8 mouse cellular contexts compared by ENCODE assay signal in the genomic region with DNA sequence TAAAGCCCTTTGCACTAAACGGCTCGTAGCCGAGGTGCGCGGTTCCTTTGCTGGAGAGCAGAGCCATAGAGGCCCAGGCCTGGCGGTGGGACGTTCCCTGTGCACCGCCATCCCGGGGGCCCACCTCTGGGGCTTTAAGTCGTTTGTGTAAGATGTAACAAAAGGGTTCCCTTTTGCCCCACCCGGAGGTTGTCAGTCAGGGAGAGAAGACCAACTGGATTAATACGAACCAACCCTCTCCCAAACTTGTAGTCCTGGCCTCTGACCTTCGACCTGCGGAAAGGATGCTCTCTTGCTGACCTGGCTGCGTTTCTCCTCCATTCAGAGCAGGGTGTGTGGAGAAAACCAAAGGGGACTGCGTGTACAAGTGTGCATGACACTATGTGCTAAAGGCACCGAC. TPM values are rescaled to one million over a fixed set of nuclear protein-coding genes. Genes with fewer than 3 reads are reported as not detected.
DNase-seq lines count a peak whose midpoint lies in the region; ATAC-seq and TF ChIP-seq lines count a peak whose summit lies in the region.

No protein-coding gene starts in this region.

- TF ChIP-seq CTCF in heart, adult 2 months (IDR thresholded peaks at IDR 0.05): no peak
- no peak for TF ChIP-seq CTCF in E14TG2a.4 (conservative IDR thresholded peaks at IDR 0.05; ENCODE audit: low read length)

- 0 out of 2 replicates have a peak, but pooled peaks cover 3% of the 10 kb centered on the region for H3K9me3 ChIP-seq in E14TG2a.4 (ENCODE audit: low read length)
- no peaks in the 10 kb centered on the region for H3K9me3 ChIP-seq in forebrain, embryonic 12.5 days
- no peaks in the 10 kb centered on the region for H3K9me3 ChIP-seq in liver, embryonic 13.5 days (replicated peaks)

- ATAC-seq in forebrain, embryonic 12.5 days (ENCODE audit: low FRiP score): no peak
- no peak for ATAC-seq in liver, embryonic 13.5 days (ENCODE audit: low read depth)

- DNase-seq in heart, adult 2 months: no peak
- DNase-seq in heart, postnatal 10 days: no peak
- no peak for DNase-seq in liver, embryonic 13.5 days
- no peak for DNase-seq in urinary bladder, postnatal 4 days (ENCODE audit: low spot score in 2 of 2)
- DNase-seq in gastrocnemius, postnatal 36 days: no peak
- no peak for DNase-seq in right cerebral cortex, adult 2 months (ENCODE audit: low spot score in 2 of 2)

- no peaks in the 10 kb centered on the region for H3K36me3 ChIP-seq in heart, adult 2 months (ENCODE audit: control insufficient read depth, insufficient read depth, low read length)
- H3K36me3 ChIP-seq in E14TG2a.4 (ENCODE audit: insufficient read depth, low read length): no peaks in the 10 kb centered on the region
- no peaks in the 10 kb centered on the region for H3K36me3 ChIP-seq in forebrain, embryonic 12.5 days (replicated peaks)
- no peaks in the 10 kb centered on the region for H3K36me3 ChIP-seq in liver, embryonic 13.5 days

- no peaks in the 10 kb centered on the region for H3K79me2 ChIP-seq in heart, adult 2 months (replicated peaks; ENCODE audit: control insufficient read depth, insufficient read depth, low read length)

- TF ChIP-seq EP300 in heart, adult 2 months (IDR thresholded peaks at IDR 0.05; ENCODE audit: insufficient read depth, low read depth, low read length): no peak

- peaks cover 12% of the 10 kb centered on the region for H3K4me1 ChIP-seq in heart, adult 2 months (ENCODE audit: control insufficient read depth, insufficient read depth, low read length)
- H3K4me1 ChIP-seq in E14TG2a.4 (replicated peaks; ENCODE audit: low read depth, low read length): peaks cover 72% of the 10 kb centered on the region
- H3K4me1 ChIP-seq in forebrain, embryonic 12.5 days: peaks cover 38% of the 10 kb centered on the region
- H3K4me1 ChIP-seq in liver, embryonic 13.5 days (replicated peaks): peaks cover 55% of the 10 kb centered on the region

- H3K27ac ChIP-seq in heart, adult 2 months: peak overlapping the region; percentile 69; the same call in 1 of the 2 replicates
- no peak overlapping the region for H3K27ac ChIP-seq in forebrain, embryonic 12.5 days
- no peak overlapping the region for H3K27ac ChIP-seq in liver, embryonic 13.5 days

- H3K9ac ChIP-seq in heart, adult 2 months (ENCODE audit: low read depth, low read length): peak overlapping the region; percentile 34
- 0 out of 2 replicates have a peak overlapping the region, but pooled peaks have one; percentile 3 for H3K9ac ChIP-seq in forebrain, embryonic 12.5 days
- H3K9ac ChIP-seq in liver, embryonic 13.5 days: no peak overlapping the region

- H3K4me2 ChIP-seq in forebrain, embryonic 12.5 days: peak overlapping the region; percentile 51
- peak overlapping the region; percentile 53 for H3K4me2 ChIP-seq in liver, embryonic 13.5 days

- TF ChIP-seq POLR2A in heart, adult 2 months (IDR thresholded peaks at IDR 0.05; ENCODE audit: insufficient read depth, low read depth, low read length): no peak

- intact Hi-C loops in heart, adult 2 months (cut with DNase I): no loop called here
- intact Hi-C loops in heart, postnatal 10 days (cut with DNase I): loop anchor here (2.0 kb wide), 1 partner anchor 24 kb away; no protein-coding TSS in a partner anchor
- intact Hi-C loops in gastrocnemius, postnatal 36 days (cut with DNase I): no loop called here

- peaks cover 3% of the 10 kb centered on the region; the same call in 1 of the 2 replicates for H3K27me3 ChIP-seq in heart, adult 2 months (ENCODE audit: control insufficient read depth, insufficient read depth, low read length)
- peaks cover 63% of the 10 kb centered on the region for H3K27me3 ChIP-seq in E14TG2a.4 (ENCODE audit: insufficient read depth, low read length)
- peaks cover 99% of the 10 kb centered on the region for H3K27me3 ChIP-seq in forebrain, embryonic 12.5 days
- H3K27me3 ChIP-seq in liver, embryonic 13.5 days: peaks cover 98% of the 10 kb centered on the region

- peak overlapping the region; percentile 38 for H3K4me3 ChIP-seq in heart, adult 2 months
- H3K4me3 ChIP-seq in E14TG2a.4 (replicated peaks; ENCODE audit: low read length): peak overlapping the region; percentile 69
- H3K4me3 ChIP-seq in forebrain, embryonic 12.5 days (replicated peaks): peak overlapping the region; percentile 31
- H3K4me3 ChIP-seq in liver, embryonic 13.5 days (replicated peaks): peak overlapping the region; percentile 35

- 9% methylated on average over 17 of the region's 17 CpGs for WGBS in heart, adult 2 months
- WGBS in forebrain, embryonic 12.5 days: under 1% methylated on average over 17 of the region's 17 CpGs
- 2% methylated on average over 17 of the region's 17 CpGs for WGBS in liver, embryonic 13.5 days (ENCODE audit: insufficient replicate concordance)

RNA-seq across cellular contexts. Expression of a gene that starts 5.7 kb away (rescaled TPM):
- 1 to 10 TPM; 3.6 to 3.9 TPM for total RNA-seq in heart, adult 2 months (2021)
- polyA plus RNA-seq in heart, adult 2 months (2012; rRNA removed): 4.2 and 4.6 TPM in 2 replicates
- 1 to 10 TPM; 7.4 to 9.1 TPM for total RNA-seq in heart, postnatal 10 days (2021)
- polyA plus RNA-seq in forebrain, embryonic 12.5 days (2016; fragmentation: Nextera tagmentation; extraction: Ambion mirVana): 0.86 and 0.95 TPM in 2 replicates
- polyA plus RNA-seq in liver, embryonic 13.5 days (2015; fragmentation: Nextera tagmentation; extraction: Ambion mirVana): 0.25 and 0.29 TPM in 2 replicates
- 1 to 10 TPM; 3.9 to 7.8 TPM for total RNA-seq in gastrocnemius, postnatal 36 days (2021)

RNA-seq across cellular contexts. Expression of a gene that starts 33.4 kb away (rescaled TPM):
- total RNA-seq in heart, adult 2 months (2021): 10 to 100 TPM; 10.0 to 11.1 TPM
- 15.5 and 18.7 TPM in 2 replicates for polyA plus RNA-seq in heart, adult 2 months (2012; rRNA removed)
- 10 to 100 TPM; 21.8 to 23.9 TPM for total RNA-seq in heart, postnatal 10 days (2021)
- 30.3 and 30.4 TPM in 2 replicates for polyA plus RNA-seq in forebrain, embryonic 12.5 days (2016; fragmentation: Nextera tagmentation; extraction: Ambion mirVana)
- 2.4 and 2.9 TPM in 2 replicates for polyA plus RNA-seq in liver, embryonic 13.5 days (2015; fragmentation: Nextera tagmentation; extraction: Ambion mirVana)
- total RNA-seq in gastrocnemius, postnatal 36 days (2021): 10 to 100 TPM; 17.8 to 19.8 TPM

RNA-seq across cellular contexts. Expression of a gene that starts 35.2 kb away (rescaled TPM):
- under 1 TPM in 1 of 2 experiments, not detected in 1; 0.08 TPM for total RNA-seq in heart, adult 2 months (2021)
- 0.38 and 0.43 TPM in 2 replicates for polyA plus RNA-seq in heart, adult 2 months (2012; rRNA removed)
- total RNA-seq in heart, postnatal 10 days (2021): under 1 TPM in 1 of 2 experiments, not detected in 1; 0.22 TPM
- 0.45 and 0.50 TPM in 2 replicates for polyA plus RNA-seq in forebrain, embryonic 12.5 days (2016; fragmentation: Nextera tagmentation; extraction: Ambion mirVana)
- polyA plus RNA-seq in liver, embryonic 13.5 days (2015; fragmentation: Nextera tagmentation; extraction: Ambion mirVana): not detected in 2 replicates
- 1 to 10 TPM; 5.1 to 5.7 TPM for total RNA-seq in gastrocnemius, postnatal 36 days (2021)

Comparison
In these comparisons a context has a peak if more than half of its experiments do, and no peak if none do; other contexts are left out.
1. RNA of a gene that starts 35.2 kb away (total RNA-seq): 5.1 to 5.7 TPM in gastrocnemius, postnatal 36 days; 0.22 TPM in heart, postnatal 10 days and 0.08 TPM in heart, adult 2 months; every median in the first group is over 4 times any median in the second.
2. Peak in every context shown above with its lines, with median percentiles within 50 percentile points of each other: H3K4me3 ChIP-seq.